Comparison of ENCODE assay signal across 8 mouse cellular contexts in genomic region chrX:20920844-20921364, GRCm38 (mm10). TPM values are rescaled to one million over a fixed set of nuclear protein-coding genes. Genes with fewer than 3 reads are reported as not detected.
DNase-seq lines count a peak whose midpoint lies in the region; ATAC-seq lines count a peak whose summit lies in the region.

Gene Syn1 (minus strand): TSS chrX:20921004.

- peak within 1 kb of the TSS; percentile 57 for H3K4me2 ChIP-seq in midbrain, embryonic 11.5 days

- no peak within 1 kb of the TSS for H3K27ac ChIP-seq in midbrain, embryonic 11.5 days (ENCODE audit: low read depth, low read length)

- peak within 1 kb of the TSS; percentile 34 for H3K9ac ChIP-seq in midbrain, embryonic 11.5 days (ENCODE audit: low read length)

- WGBS in midbrain, embryonic 11.5 days = 19% methylated on average over 22 of the region's 44 CpGs

- H3K36me3 ChIP-seq in midbrain, embryonic 11.5 days (ENCODE audit: control insufficient read depth, insufficient read depth, low read length) = no peaks in the 10 kb centered on the region

- DNase-seq in adrenal gland, adult 8-10 months = peak; percentile 80
- peak; percentile 72 for DNase-seq in embryo, embryonic 11.5 days (ENCODE audit: low read depth, low spot score)
- DNase-seq in heart, adult 11 months = peak; percentile 96
- peak; percentile 70 for DNase-seq in kidney, adult 11 months
- DNase-seq in left cerebral cortex, postnatal 4 days = peak; percentile 90
- DNase-seq in midbrain, embryonic 11.5 days (ENCODE audit: low spot score, missing footprints) = peak; percentile 96
- peak; percentile 76 for DNase-seq in right cerebral cortex, postnatal 4 days
- peak; percentile 78 for DNase-seq in yolk sac, embryonic 10.5 days (ENCODE audit: low spot score)

- peak within 1 kb of the TSS; percentile 44 for H3K4me3 ChIP-seq in midbrain, embryonic 11.5 days (ENCODE audit: low read depth, low read length)

- H3K9me3 ChIP-seq in midbrain, embryonic 11.5 days (ENCODE audit: control insufficient read depth, low read length) = no peaks in the 10 kb centered on the region

- no peaks in the 10 kb centered on the region for H3K4me1 ChIP-seq in midbrain, embryonic 11.5 days (ENCODE audit: control insufficient read depth, insufficient read depth, low read length)

- ATAC-seq in midbrain, embryonic 11.5 days (ENCODE audit: low FRiP score) = peak; percentile 96

- no peaks in the 10 kb centered on the region for H3K27me3 ChIP-seq in midbrain, embryonic 11.5 days (ENCODE audit: control insufficient read depth, insufficient read depth, low read length)

- intact Hi-C loops in left cerebral cortex, postnatal 4 days (cut with DNase I) = no loop called here

RNA-seq across cellular contexts. Expression of gene Syn1, which starts in this region (rescaled TPM):
- 10 to 100 TPM in 3 of 4 experiments, 1 to 10 TPM in 1; 8.9 to 14.0 (median 11.8) TPM for total RNA-seq in adrenal gland, adult 8-10 months (2022)
- 100 to 1,000 TPM; 223 to 239 TPM for total RNA-seq in left cerebral cortex, postnatal 4 days (2021)
- 11.9 and 14.8 TPM in 2 replicates for polyA plus RNA-seq in midbrain, embryonic 11.5 days (2014; fragmentation: Nextera tagmentation; extraction: Ambion mirVana)

Comparison
In these comparisons a context has a peak if more than half of its experiments do, and no peak if none do; other contexts are left out.
1. RNA of gene Syn1 (total RNA-seq): 223 to 239 TPM in left cerebral cortex, postnatal 4 days; 8.9 to 14.0 TPM in adrenal gland, adult 8-10 months; every median in the first group is over 10 times any median in the second.
2. Peak in every context shown above with its lines, with median percentiles within 50 percentile points of each other: DNase-seq.